Mouse (Mus musculus): Measurements from ENCODE around the gene Ube2s. TPM values are rescaled to one million over a fixed set of nuclear protein-coding genes. Genes with fewer than 3 reads are reported as not detected.
A peak's percentile ranks its signal among the peaks of the same experiment; 100 is the strongest.
"Not testable (repeated sequence)": the region's sequence is repeated elsewhere in the genome, so short reads cannot be mapped to it uniquely, and the experiment has no call there.

Ube2s gene
- polyA plus RNA-seq, 1 experiment: 451 TPM

- no peak for TF ChIP-seq POLR2A (IDR thresholded peaks at IDR 0.05; ENCODE audit: borderline replicate concordance, extremely low read depth, insufficient read depth, insufficient read length, poor library complexity, severe bottlenecking)
- no peak for TF ChIP-seq CTCF (IDR thresholded peaks at IDR 0.05; ENCODE audit: borderline replicate concordance, extremely low read depth, insufficient read depth, insufficient read length)
- DNase-seq (ENCODE audit: low read depth): no peak
Observed at GRCm38 (mm10) chr7:4816559-4816958, 4.2 kb upstream of the Ube2s start.

GRCm38 (mm10) chr7:4813105-4813791 is 858 bp upstream of the Ube2s start:
- TF ChIP-seq CTCF (IDR thresholded peaks at IDR 0.05; ENCODE audit: borderline replicate concordance, extremely low read depth, insufficient read depth, insufficient read length) (no peak), POLR2A (IDR thresholded peaks at IDR 0.05; ENCODE audit: borderline replicate concordance, extremely low read depth, insufficient read depth, insufficient read length, poor library complexity, severe bottlenecking) (no peak)
- no peak for DNase-seq (ENCODE audit: low read depth)

DNA sequence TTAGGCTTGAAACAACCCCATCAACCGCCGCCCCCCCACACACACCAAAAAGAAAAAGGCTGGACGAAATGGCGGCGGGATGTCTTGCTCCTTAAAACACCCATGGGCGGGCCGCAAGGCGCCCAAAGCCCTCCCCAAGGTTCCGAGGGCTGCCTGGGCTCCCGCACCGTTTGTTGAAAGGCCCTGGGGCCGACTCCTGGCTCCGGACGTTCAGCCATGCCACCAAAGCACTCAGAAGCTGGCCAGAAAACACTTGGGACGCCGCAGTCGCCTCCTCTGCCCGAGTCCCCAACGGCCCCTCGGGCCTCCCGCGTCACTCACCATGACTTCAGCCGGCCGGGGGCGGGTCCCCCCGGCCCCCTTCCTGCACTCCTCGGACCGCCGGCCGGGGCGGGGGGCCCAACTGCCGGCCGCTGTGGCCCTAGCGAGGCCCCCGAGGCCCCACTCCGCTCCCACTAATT is 518 bp downstream of the Ube2s start:
- DNase-seq (ENCODE audit: low read depth): peak; percentile 35
- TF ChIP-seq CTCF (IDR thresholded peaks at IDR 0.05; ENCODE audit: borderline replicate concordance, extremely low read depth, insufficient read depth, insufficient read length): no peak
- no peak for TF ChIP-seq POLR2A (IDR thresholded peaks at IDR 0.05; ENCODE audit: borderline replicate concordance, extremely low read depth, insufficient read depth, insufficient read length, poor library complexity, severe bottlenecking)

GRCm38 (mm10) chr7:4811131-4811530 is 1.3 kb downstream of the Ube2s start:
- DNase-seq (ENCODE audit: low read depth): not testable (repeated sequence)

- DNase-seq (ENCODE audit: low read depth): peak; percentile 73
- peak; percentile 32; the same call in 1 of the 2 replicates for TF ChIP-seq CTCF (IDR thresholded peaks at IDR 0.05; ENCODE audit: borderline replicate concordance, extremely low read depth, insufficient read depth, insufficient read length)
- TF ChIP-seq POLR2A (IDR thresholded peaks at IDR 0.05; ENCODE audit: borderline replicate concordance, extremely low read depth, insufficient read depth, insufficient read length, poor library complexity, severe bottlenecking): no peak
Observed at GRCm38 (mm10) chr7:4806716-4807115, 5.7 kb downstream of the Ube2s start.

GRCm38 (mm10) chr7:4802247-4802646 is 10.1 kb downstream of the Ube2s start:
- no peak for TF ChIP-seq CTCF (IDR thresholded peaks at IDR 0.05; ENCODE audit: borderline replicate concordance, extremely low read depth, insufficient read depth, insufficient read length)
- TF ChIP-seq POLR2A (IDR thresholded peaks at IDR 0.05; ENCODE audit: borderline replicate concordance, extremely low read depth, insufficient read depth, insufficient read length, poor library complexity, severe bottlenecking): no peak
- no peak for DNase-seq (ENCODE audit: low read depth)

DNA sequence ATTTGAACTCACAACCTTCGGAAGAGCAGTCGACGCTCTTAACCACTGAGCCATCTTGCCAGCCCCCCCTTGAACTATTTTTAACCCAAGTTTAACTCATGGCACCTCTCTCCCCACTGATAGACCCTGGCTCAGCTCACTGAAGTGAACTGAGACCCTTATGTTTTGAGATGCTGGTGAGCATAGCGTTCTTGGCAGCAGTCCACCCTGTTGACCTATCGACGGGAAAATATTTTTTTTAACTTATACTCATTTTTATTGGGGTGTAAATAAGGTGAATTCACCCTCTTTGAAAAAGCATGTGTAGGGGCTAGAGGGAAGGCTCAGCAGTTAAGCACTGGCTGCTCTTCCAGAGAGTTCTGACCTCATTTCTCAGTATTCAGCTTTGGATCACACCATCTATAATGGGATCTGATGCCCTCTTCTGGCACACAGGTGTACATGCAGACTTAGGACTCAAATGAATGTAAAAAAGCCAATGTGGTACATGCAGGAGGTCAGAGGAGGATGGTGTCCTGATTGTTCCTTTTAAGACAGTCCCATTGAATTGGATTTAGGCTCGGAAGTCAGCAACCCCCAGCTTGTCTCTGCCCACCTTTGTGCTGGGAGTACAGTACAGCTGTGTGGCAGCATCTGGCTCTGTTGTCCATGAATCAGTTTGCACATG is 16.5 kb downstream of the Ube2s start:
- peak; percentile 74 for DNase-seq (ENCODE audit: low read depth)
- peak; percentile 58; the same call in 1 of the 2 replicates for TF ChIP-seq CTCF (IDR thresholded peaks at IDR 0.05; ENCODE audit: borderline replicate concordance, extremely low read depth, insufficient read depth, insufficient read length)
- TF ChIP-seq POLR2A (IDR thresholded peaks at IDR 0.05; ENCODE audit: borderline replicate concordance, extremely low read depth, insufficient read depth, insufficient read length, poor library complexity, severe bottlenecking): no peak

DNA sequence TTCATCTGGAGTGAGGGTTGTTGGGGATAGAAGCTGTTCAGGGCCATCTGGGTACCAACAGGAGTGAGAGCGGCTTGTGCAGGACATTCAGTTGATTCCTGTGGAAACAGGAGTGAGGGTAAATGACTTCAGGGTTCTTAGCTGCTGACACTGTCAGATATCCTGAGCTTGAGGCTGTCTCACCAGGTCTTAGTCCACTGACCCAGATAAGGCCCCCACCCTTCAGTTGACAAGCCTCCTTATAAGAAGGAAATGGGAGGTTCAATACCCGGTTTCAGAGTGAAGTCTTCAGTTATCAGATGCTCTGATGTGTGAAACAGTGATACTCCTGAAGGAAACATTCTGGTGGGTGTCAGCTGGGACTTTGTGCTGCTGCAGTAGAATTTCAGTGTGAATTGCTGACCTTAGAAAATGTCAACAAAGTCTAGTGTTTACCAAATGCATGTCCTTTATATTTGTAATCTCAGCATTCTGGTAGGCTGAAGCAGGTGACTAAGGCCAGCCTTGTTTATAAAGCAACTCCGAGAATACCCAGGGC is 17.7 kb downstream of the Ube2s start:
- no peak for DNase-seq (ENCODE audit: low read depth)
- TF ChIP-seq CTCF (IDR thresholded peaks at IDR 0.05; ENCODE audit: borderline replicate concordance, extremely low read depth, insufficient read depth, insufficient read length): no peak
- no peak for TF ChIP-seq POLR2A (IDR thresholded peaks at IDR 0.05; ENCODE audit: borderline replicate concordance, extremely low read depth, insufficient read depth, insufficient read length, poor library complexity, severe bottlenecking)

- DNase-seq (ENCODE audit: low read depth): no peak
- TF ChIP-seq POLR2A (IDR thresholded peaks at IDR 0.05; ENCODE audit: borderline replicate concordance, extremely low read depth, insufficient read depth, insufficient read length, poor library complexity, severe bottlenecking): no peak
- no peak for TF ChIP-seq CTCF (IDR thresholded peaks at IDR 0.05; ENCODE audit: borderline replicate concordance, extremely low read depth, insufficient read depth, insufficient read length)
Observed at GRCm38 (mm10) chr7:4793674-4794073, 18.7 kb downstream of the Ube2s start.

- DNase-seq (ENCODE audit: low read depth): not testable (repeated sequence)
Observed at GRCm38 (mm10) chr7:4793248-4793647, 19.1 kb downstream of the Ube2s start.

GRCm38 (mm10) chr7:4792278-4793212 is 19.8 kb downstream of the Ube2s start, which contains the start of gene Rpl28:
Gene Rpl28 (plus strand): TSS chr7:4792874.
- DNase-seq (ENCODE audit: low read depth): peak; percentile 99
- TF ChIP-seq CTCF (IDR thresholded peaks at IDR 0.05; ENCODE audit: borderline replicate concordance, extremely low read depth, insufficient read depth, insufficient read length) (no peak), POLR2A (IDR thresholded peaks at IDR 0.05; ENCODE audit: borderline replicate concordance, extremely low read depth, insufficient read depth, insufficient read length, poor library complexity, severe bottlenecking) (peak; percentile 81; the same call in 1 of the 2 replicates)

Data from brain, embryonic 14.5 days (tissue).